Mouse (Mus musculus) megakaryocyte-erythroid progenitor cell, adult 5 weeks (primary cell): Measurements from ENCODE around the gene Gm20777. TPM values are rescaled to one million over a fixed set of nuclear protein-coding genes. Genes with fewer than 3 reads are reported as not detected.

ENCODE experiments used
- polyA plus RNA-seq: library from polyadenylated mRNA; stranded (reverse); fragments of >175 nt; gene quantifications from 2 replicates; pipeline ENCODE4 v1.2.3, GENCODE M21; 2012

Gene Gm20777
- not detected in 2 replicates for polyA plus RNA-seq

GRCm38 (mm10) chrY:10752350-10752749 is at the start of gene Gm20777:
Gene Gm20777, minus strand, starts transcription at chrY:10752450.

Other genes with a start within 250 kb of the Gm20777 start
- gene Gm20737, start 216.4 kb downstream of the Gm20777 start, polyA plus RNA-seq: not detected in 2 replicates
- gene Gm21775, start 199.0 kb downstream of the Gm20777 start, polyA plus RNA-seq: not detected in 2 replicates
- not detected in 2 replicates for gene Gm21900, start 136.1 kb downstream of the Gm20777 start, polyA plus RNA-seq